Mouse (Mus musculus) C2C12 (cell line): ENCODE data around the gene Gm20388. TPM values are rescaled to one million over a fixed set of nuclear protein-coding genes. Genes with fewer than 3 reads are reported as not detected.

ENCODE experiments used
- H3K27me3 ChIP-seq: one replicate; pipeline ENCODE4 v1.6.1; 2011; ENCODE audit not compliant: control insufficient read depth, insufficient read depth, insufficient read length
- H3K36me3 ChIP-seq: one replicate; pipeline ENCODE4 v1.6.1; 2011; ENCODE audit not compliant: control insufficient read depth, insufficient read depth
- H3K4me3 ChIP-seq: one replicate; pipeline ENCODE4 v1.5.1; 2011; ENCODE audit warnings: mild to moderate bottlenecking, control low read depth; ENCODE audit not compliant: poor library complexity, insufficient read depth, severe bottlenecking
- H3K79me2 ChIP-seq: one replicate; pipeline ENCODE4 v1.6.1; 2011; ENCODE audit not compliant: control insufficient read depth, insufficient read depth
- H3K79me3 ChIP-seq: one replicate; pipeline ENCODE4 v1.6.1; 2011; ENCODE audit warnings: low read depth, control low read depth
- H3ac ChIP-seq: one replicate; pipeline ENCODE3; 2011; ENCODE audit warnings: low read depth; ENCODE audit not compliant: control insufficient read depth, insufficient read length
- CEBPB ChIP-seq: IDR thresholded peaks from one replicate; pipeline ENCODE4 v1.6.1; 2011; ENCODE audit warnings: low read depth, mild to moderate bottlenecking, control low read depth, moderate library complexity
- CTCF ChIP-seq: IDR thresholded peaks from one replicate; pipeline ENCODE4 v1.5.1; 2011; ENCODE audit not compliant: control insufficient read depth, insufficient read depth, insufficient read length
- FOSL1 ChIP-seq: IDR thresholded peaks from one replicate; pipeline ENCODE4 v1.8.0; 2011; ENCODE audit warnings: mild to moderate bottlenecking, low read length; ENCODE audit not compliant: poor library complexity, insufficient read depth, severe bottlenecking
- MAX ChIP-seq: IDR thresholded peaks from one replicate; pipeline ENCODE4 v1.6.1; 2011; ENCODE audit warnings: mild to moderate bottlenecking, control low read depth
- MYOD1 ChIP-seq: IDR thresholded peaks from one replicate; pipeline ENCODE4 v1.6.1; 2011; ENCODE audit warnings: low read depth; ENCODE audit not compliant: control insufficient read depth, insufficient read length
- MYOG ChIP-seq: IDR thresholded peaks from one replicate; pipeline ENCODE4 v1.6.1; 2011; ENCODE audit not compliant: control insufficient read depth, insufficient read length; ENCODE audit errors: extremely low read depth
- USF1 ChIP-seq: IDR thresholded peaks from one replicate; pipeline ENCODE4 v1.6.1; 2011; ENCODE audit warnings: low read depth, mild to moderate bottlenecking, control low read depth, moderate library complexity
- polyA plus RNA-seq: library from polyadenylated mRNA; unstranded; fragments of >200 nt; fragmentation: generic; extraction: Trizol; gene quantifications from one replicate; pipeline ENCODE4 v1.2.1, GENCODE M21; 2012; ENCODE audit warnings: missing spikeins

The Gm20388 gene
- polyA plus RNA-seq, 1 experiment = 15.0 TPM

GRCm38 (mm10) chr8:121669208-121669607 lies 1758.6 kb downstream of the Gm20388 start:
- no peaks in the 10 kb centered on the region for H3K36me3 ChIP-seq
- no peaks in the 10 kb centered on the region for H3K79me2 ChIP-seq
- no peaks in the 10 kb centered on the region for H3K27me3 ChIP-seq
- TF ChIP-seq MYOD1 (no peak), MYOG (no peak), MAX (peak; percentile 12), CEBPB (no peak), CTCF (no peak)
- peak overlapping the region; percentile 28 for H3K4me3 ChIP-seq
- peak overlapping the region; percentile 58 for H3ac ChIP-seq
- no peaks in the 10 kb centered on the region for H3K79me3 ChIP-seq

GRCm38 (mm10) chr8:121673153-121673552 lies 1762.5 kb downstream of the Gm20388 start:
- H3K4me3 ChIP-seq = no peak overlapping the region
- H3ac ChIP-seq = no peak overlapping the region
- H3K79me3 ChIP-seq = no peaks in the 10 kb centered on the region
- no peaks in the 10 kb centered on the region for H3K79me2 ChIP-seq
- TF ChIP-seq CTCF = no peak
- TF ChIP-seq MYOD1 = no peak
- TF ChIP-seq FOSL1 = no peak
- TF ChIP-seq CEBPB = no peak
- TF ChIP-seq USF1 = no peak
- no peak for TF ChIP-seq MAX
- no peaks in the 10 kb centered on the region for H3K27me3 ChIP-seq
- H3K36me3 ChIP-seq = no peaks in the 10 kb centered on the region

DNA sequence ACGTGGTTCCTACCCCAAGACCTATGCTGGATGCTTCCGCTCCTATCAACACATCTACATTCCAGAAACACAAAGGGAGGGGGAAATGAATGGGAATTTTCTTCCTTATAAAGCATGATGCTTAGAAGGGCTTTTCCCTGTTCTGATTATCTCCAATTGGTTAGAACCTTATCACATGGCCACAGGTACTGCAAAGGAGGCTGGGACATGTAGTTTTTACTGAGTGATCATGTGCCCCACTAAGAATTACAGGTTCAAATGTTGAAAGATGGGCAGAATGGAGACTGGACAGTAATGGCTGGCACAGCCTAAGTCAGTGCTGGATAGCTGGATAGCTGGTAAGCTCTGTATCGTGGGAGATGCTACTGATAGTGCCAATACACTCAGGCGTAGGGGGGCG lies 1763.3 kb downstream of the Gm20388 start:
- Histone ChIP-seq H3K79me3 (no peaks in the 10 kb centered on the region), H3K4me3 (no peak overlapping the region), H3K27me3 (peaks cover 4% of the 10 kb centered on the region), H3K36me3 (no peaks in the 10 kb centered on the region), H3ac (no peak overlapping the region), H3K79me2 (no peaks in the 10 kb centered on the region)
- TF ChIP-seq USF1 = peak; percentile 92
- no peak for TF ChIP-seq FOSL1

DNA sequence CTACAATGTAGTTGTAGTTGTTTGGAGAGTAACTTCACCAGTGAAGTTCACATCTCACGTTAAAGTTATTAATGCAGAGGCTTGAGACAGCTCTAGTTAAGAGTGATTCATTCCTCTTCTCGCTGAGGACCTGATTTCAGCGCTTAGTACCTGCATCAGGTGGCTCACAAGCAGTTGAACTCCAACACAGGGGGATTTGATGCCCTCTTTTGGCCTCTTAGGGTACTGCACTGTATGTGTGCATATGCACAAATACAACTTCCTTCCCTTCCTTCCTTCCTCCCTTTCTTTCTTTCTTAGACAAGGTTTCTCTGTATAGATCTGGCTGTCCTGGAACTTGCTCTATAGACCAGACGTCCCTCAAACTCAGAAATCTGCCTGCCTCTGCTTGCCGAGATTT lies 1763.9 kb downstream of the Gm20388 start:
- Histone ChIP-seq H3ac (no peak overlapping the region), H3K27me3 (peaks cover 4% of the 10 kb centered on the region), H3K79me3 (no peaks in the 10 kb centered on the region), H3K79me2 (no peaks in the 10 kb centered on the region), H3K36me3 (no peaks in the 10 kb centered on the region), H3K4me3 (no peak overlapping the region)
- TF ChIP-seq USF1 (no peak), MYOD1 (no peak), CEBPB (no peak), MYOG (no peak), CTCF (no peak), FOSL1 (no peak), MAX (no peak)

GRCm38 (mm10) chr8:121675161-121675560 lies 1764.5 kb downstream of the Gm20388 start:
- TF ChIP-seq FOSL1 = no peak
- no peak for TF ChIP-seq CTCF
- TF ChIP-seq USF1 = no peak
- Histone ChIP-seq H3ac (no peak overlapping the region), H3K27me3 (peaks cover 4% of the 10 kb centered on the region), H3K36me3 (no peaks in the 10 kb centered on the region), H3K4me3 (no peak overlapping the region), H3K79me2 (no peaks in the 10 kb centered on the region), H3K79me3 (no peaks in the 10 kb centered on the region)

DNA sequence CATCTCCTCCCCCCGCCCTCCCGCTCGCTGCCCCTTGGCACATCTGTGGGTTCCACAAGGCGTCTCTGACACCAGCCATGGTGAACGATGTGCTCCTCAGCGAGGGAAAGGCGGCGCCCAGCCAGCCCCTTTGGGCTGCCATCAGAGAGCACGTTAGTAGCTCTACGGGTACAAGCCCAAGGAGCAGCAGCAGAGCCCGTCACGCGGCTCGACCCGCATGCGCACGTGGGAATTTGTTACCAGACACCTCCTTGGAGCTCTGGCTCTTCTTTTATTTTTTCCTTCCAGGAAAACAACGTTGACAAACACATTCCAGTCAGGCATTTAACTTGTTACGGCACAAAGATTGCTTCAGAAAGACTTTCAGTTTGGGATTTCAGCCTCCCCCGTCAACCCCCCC lies 1765.1 kb downstream of the Gm20388 start:
- Histone ChIP-seq H3K27me3 (peaks cover 4% of the 10 kb centered on the region), H3ac (no peak overlapping the region), H3K79me2 (no peaks in the 10 kb centered on the region), H3K36me3 (no peaks in the 10 kb centered on the region), H3K4me3 (no peak overlapping the region), H3K79me3 (no peaks in the 10 kb centered on the region)
- TF ChIP-seq MYOG (no peak), CEBPB (no peak), CTCF (no peak), MYOD1 (no peak), MAX (no peak), FOSL1 (no peak), USF1 (no peak)
